Mouse (Mus musculus): ENCODE measurements around the gene Dand5.
A peak's percentile ranks its signal among the peaks of the same experiment; 100 is the strongest.
"Not testable (repeated sequence)": the region's sequence is repeated elsewhere in the genome, so short reads cannot be mapped to it uniquely, and the experiment has no call there.

Dand5 gene

GRCm38 (mm10) chr8:84834002-84834865 lies 11.6 kb upstream of the Dand5 start:
- DNase-seq (ENCODE audit: low read depth) = no peak

GRCm38 (mm10) chr8:84832759-84833742 lies 10.4 kb upstream of the Dand5 start:
- DNase-seq (ENCODE audit: low read depth) = no peak

- DNase-seq (ENCODE audit: low read depth) = no peak
Measured at GRCm38 (mm10) chr8:84832034-84832717, 9.6 kb upstream of the Dand5 start.

- no peak for DNase-seq (ENCODE audit: low read depth)
Measured at GRCm38 (mm10) chr8:84831490-84831889, 8.9 kb upstream of the Dand5 start, which contains the start of gene Gadd45gip1. Gadd45gip1 (plus strand) TSS chr8:84831522.

GRCm38 (mm10) chr8:84826518-84826917 lies 3.9 kb upstream of the Dand5 start:
- DNase-seq (ENCODE audit: low read depth) = not testable (repeated sequence)

- DNase-seq (ENCODE audit: low read depth) = no peak
Measured at GRCm38 (mm10) chr8:84825636-84826035, 3.0 kb upstream of the Dand5 start.

GRCm38 (mm10) chr8:84823653-84824052 lies 1.0 kb upstream of the Dand5 start:
- DNase-seq (ENCODE audit: low read depth) = no peak

GRCm38 (mm10) chr8:84816117-84816516 lies 6.5 kb downstream of the Dand5 start:
- DNase-seq (ENCODE audit: low read depth) = no peak

- DNase-seq (ENCODE audit: low read depth) = peak; percentile 89
Measured at GRCm38 (mm10) chr8:84815547-84815946, 7.1 kb downstream of the Dand5 start.

GRCm38 (mm10) chr8:84814555-84815441 lies 7.8 kb downstream of the Dand5 start:
- DNase-seq (ENCODE audit: low read depth) = no peak

GRCm38 (mm10) chr8:84814240-84814554 lies 8.4 kb downstream of the Dand5 start:
- no peak for DNase-seq (ENCODE audit: low read depth)

GRCm38 (mm10) chr8:84813830-84814229 lies 8.8 kb downstream of the Dand5 start:
- no peak for DNase-seq (ENCODE audit: low read depth)

GRCm38 (mm10) chr8:84813059-84813458 lies 9.6 kb downstream of the Dand5 start:
- DNase-seq (ENCODE audit: low read depth) = peak; percentile 72

- no peak for DNase-seq (ENCODE audit: low read depth)
Measured at GRCm38 (mm10) chr8:84811303-84811702, 11.3 kb downstream of the Dand5 start.

GRCm38 (mm10) chr8:84810896-84811295 lies 11.7 kb downstream of the Dand5 start:
- peak; percentile 71 for DNase-seq (ENCODE audit: low read depth)

GRCm38 (mm10) chr8:84809941-84810280 lies 12.7 kb downstream of the Dand5 start:
- no peak for DNase-seq (ENCODE audit: low read depth)

- no peak for DNase-seq (ENCODE audit: low read depth)
Measured at GRCm38 (mm10) chr8:84809109-84809940, 13.3 kb downstream of the Dand5 start.

- no peak for DNase-seq (ENCODE audit: low read depth)
Measured at GRCm38 (mm10) chr8:84806031-84806430, 16.6 kb downstream of the Dand5 start.

GRCm38 (mm10) chr8:84799999-84800831 lies 22.4 kb downstream of the Dand5 start, which contains the start of gene Nfix:
Nfix (minus strand) TSS chr8:84800344.
- no peak for DNase-seq (ENCODE audit: low read depth)
